Mouse (Mus musculus) kidney, postnatal 36 days (tissue): ENCODE results near the gene Akap8l.

Experiments
- DNase-seq, 2 experiments: peaks; one replicate each; pipeline ENCODE4 v3.0.0; 2021 to 2022; ENCODE audit warnings: mixed read lengths in 2 of 2

The Akap8l gene

GRCm38 (mm10) chr17:32350382-32350983 is at the start of gene Akap8l:
Akap8l (minus strand) TSS chr17:32350607.
- peak; percentile 96 to 99 for DNase-seq

DNA sequence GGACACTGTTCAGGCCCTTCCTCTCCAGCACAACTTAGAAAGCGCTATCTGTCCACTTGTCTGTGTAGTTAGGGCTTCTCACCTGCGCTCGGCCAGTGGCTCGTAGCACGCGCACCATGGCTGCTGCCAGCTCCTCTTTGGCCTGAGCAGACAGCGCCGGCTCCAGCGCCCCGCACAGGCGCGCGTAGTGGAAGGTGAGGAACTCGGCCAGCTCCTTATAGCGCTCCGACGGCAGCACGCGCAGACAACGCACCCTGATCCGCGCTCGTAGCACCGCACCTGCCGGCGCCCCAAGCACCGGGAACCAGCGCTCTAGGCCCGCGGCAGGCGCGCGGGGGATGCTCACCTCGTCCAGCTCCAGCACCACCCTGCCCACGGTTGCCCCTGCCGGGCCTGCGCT is 45.9 kb upstream of the Akap8l start:
- DNase-seq = peak in 1 of 2 experiments; percentile 21

DNA sequence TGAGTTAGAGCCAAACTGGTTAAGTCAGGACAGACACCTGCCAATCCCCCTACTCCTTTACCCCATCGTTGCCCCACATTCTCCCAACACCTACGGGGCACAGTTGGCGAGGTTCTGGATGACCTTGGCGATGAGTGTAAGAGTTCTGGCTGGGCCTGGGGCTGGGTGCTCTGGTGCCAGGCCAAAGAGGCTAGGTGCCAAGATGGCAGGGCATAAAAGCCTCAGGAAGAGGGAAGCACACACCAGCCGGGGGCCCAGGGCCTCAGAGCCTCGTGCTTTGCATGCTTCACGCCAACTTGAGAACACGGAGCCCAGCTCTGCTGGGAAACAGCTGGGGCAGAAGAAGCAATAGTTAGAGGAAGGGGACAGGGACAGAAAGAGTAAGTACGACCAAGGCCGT is 43.5 kb upstream of the Akap8l start:
- no peak for DNase-seq

DNA sequence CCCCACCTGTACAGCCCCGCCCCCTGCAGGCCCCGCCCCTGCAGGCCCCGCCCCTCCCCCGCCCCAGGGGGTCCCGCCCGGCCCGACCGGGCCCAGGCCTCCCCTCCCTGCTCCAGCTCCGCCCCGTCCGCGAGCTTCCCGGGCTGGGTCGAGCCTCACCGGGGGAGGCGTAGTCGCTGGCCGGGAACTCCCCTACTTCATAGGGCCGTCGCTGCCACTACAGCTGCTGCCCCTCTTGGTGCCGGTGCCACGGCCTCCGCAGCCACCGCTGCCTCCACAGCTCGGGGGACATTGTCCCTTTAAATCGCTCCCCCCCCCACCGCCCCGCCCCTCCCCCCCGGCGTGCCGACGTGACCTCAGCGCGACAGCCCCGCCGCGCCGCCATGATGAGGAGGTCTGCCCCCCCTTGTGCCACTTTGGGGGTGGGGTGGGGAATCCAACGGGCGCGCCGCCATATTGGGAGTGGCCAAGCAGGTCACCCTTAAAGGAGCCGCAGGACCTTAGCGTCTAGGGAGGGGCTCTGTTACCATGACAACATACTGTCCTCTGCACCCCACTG is 38.8 kb upstream of the Akap8l start, which contains the start of gene Wiz:
Gene Wiz, minus strand, starts transcription at position 339 of the 559 bp plus-strand sequence.
- peak; percentile 95 to 97 for DNase-seq

DNA sequence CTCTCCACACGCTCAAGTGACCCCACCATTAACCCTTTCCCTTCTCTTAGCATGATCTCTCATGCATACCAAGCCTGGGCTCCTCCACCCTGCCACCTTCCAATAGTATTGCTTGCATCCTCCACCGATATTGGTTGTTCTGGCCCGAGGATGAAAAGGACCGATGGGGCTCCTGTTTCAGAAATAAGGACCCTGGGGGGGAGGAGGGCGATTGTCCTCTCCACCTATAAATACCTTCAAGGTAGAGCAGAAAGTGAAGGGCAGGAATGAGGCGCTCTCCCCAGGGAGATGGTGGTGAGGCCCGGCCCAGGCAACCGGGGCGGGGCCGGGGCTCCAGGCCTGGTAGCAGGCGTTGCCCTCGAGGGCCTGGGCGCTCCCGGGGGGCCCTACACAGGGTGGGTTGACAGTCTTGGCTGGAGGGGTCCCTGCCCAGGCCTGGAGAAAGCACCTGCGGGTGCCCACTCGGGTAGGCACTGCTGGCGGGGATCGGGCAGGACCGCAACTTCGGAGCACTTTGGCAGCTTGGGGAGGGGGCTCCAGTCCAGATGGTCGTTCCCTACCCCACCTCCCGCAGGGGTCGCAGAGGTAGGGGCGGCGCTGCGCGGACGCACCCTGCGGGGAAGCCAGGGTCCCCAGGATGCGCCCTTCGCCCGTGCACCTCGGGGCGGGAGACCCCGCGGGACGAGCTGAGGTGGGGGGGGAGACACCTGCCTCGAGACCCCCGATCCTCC is 38.1 kb upstream of the Akap8l start:
- peak in 1 of 2 experiments; percentile 60 for DNase-seq

- DNase-seq = no peak
These were observed 37.6 kb upstream of the Akap8l start for GRCm38 (mm10) chr17:32387986-32388369.

DNA sequence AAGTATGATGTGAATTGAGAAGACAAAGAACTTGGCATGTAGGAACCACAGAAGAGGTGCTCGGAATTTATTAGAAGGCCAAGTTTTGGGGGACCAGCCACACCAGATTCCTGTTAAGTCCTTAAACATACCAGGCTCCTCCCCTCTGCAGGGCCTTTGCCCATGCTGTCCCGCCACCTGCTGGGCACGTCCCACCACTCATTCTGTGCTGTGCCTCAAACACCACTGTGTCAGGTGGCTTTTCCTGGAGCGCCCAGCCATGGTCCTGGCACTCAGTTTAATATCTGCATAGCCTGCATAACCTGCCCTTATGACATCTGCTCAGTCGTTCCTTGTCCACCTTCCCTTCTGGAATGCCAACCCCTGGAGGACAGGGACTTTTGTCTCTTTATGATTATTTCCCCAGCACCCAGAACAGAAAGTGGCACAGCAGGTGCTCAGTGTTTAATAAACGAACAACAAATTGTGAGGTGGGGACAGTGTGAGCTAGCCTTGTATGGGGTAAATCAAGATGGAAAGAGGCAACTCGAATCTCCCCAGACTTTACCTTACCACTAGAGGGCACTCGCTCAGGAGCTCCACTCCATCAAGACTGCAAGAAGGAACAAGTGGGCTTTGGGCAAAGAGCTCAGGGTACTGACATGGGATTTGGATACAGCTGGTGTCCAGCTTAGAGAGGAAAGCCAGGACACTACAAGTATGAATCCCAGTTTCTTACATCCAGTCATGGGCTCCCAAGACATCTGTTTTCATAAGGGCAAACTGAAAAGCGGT is 36.4 kb upstream of the Akap8l start:
- DNase-seq = peak; percentile 61 to 67

GRCm38 (mm10) chr17:32383661-32384060 is 33.3 kb upstream of the Akap8l start:
- DNase-seq = no peak

DNA sequence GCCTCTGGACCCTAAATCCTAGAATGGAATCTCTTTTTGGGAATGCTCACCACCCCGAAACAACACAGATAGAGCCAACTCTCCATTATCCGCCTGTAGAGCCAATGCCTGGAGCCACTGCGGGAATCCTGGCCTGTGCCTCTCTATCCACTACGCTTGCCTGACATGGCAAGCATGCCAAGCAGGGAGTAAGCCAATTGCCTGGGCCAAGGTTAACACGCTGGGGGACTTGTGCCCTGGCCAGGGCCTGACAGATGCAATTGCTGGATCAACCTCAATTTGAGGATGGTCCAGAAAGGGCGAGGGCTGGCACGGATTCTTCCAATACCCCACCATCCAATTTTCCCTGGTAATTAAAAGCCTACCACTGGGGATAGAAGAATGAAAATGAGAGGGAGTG is 32.2 kb upstream of the Akap8l start:
- DNase-seq = no peak

GRCm38 (mm10) chr17:32378786-32379185 is 28.4 kb upstream of the Akap8l start:
- DNase-seq = no peak

- no peak for DNase-seq
These were observed 26.7 kb upstream of the Akap8l start for GRCm38 (mm10) chr17:32377137-32377536.

DNA sequence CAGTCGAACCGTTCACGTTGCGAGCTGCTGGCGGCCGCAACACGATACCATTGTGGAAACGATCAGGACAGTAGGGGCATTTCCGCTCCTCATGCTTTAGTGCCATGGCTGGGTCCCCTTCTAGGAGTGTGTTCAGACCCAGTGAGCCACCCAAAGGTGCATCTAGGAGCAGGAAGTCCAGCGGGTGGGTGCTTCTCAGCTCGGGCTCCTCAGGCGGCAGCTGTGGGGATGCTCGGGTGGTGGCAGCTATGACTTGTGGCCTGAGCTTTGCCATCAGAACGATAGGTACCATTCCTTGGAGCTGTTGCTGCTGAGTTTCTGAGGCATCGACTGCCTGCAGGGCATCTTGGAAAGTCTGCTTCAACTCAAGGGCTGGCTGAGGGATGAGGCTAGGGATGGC is 26.1 kb upstream of the Akap8l start:
- DNase-seq = no peak

- DNase-seq = no peak
These were observed 18.7 kb upstream of the Akap8l start for GRCm38 (mm10) chr17:32368991-32369578.

DNA sequence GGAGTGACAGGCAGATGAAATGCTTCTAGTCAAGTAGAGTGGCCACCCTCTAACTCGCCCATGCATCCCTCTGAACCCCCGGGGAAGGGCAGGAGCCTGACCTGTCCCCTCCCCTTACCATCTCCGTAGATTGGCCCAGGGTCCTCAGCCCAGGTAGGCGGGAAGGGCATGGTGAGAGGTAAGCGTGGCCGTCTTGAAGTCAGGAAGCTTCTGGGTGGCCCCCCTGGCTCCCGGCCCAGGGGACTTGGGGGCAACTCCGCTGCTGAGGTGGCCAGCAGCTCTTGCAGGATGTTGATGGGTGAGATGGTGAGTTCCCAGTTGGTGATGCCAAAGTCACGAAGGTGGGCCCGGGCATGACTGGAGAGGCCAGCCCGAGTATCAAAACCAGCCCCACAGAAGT is 17.3 kb upstream of the Akap8l start:
- DNase-seq = no peak

GRCm38 (mm10) chr17:32365296-32365695 is 14.9 kb upstream of the Akap8l start:
- no peak for DNase-seq

- peak in 1 of 2 experiments; percentile 15 for DNase-seq
These were observed 14.4 kb upstream of the Akap8l start for GRCm38 (mm10) chr17:32364850-32365249.

DNA sequence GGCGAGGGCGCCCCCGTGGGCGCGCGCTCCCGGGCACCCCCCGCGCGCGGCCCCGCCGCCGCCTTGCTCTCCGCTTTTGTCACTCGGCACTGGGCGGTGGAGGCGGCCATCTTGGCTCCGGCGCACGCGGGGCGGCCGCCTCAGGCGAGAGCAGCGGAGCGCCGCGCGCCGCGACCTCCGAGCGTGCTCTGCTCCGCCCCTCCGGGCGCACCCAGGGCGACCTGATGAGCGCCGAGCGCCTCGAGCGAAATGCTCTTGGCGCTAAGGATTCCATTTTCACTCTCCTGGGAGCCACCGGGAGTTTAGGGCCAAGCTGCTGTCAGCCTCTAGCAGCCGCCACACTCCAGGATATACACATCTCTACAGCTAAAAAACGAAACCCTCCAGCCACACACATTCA is 13.9 kb upstream of the Akap8l start:
- peak; percentile 91 to 95 for DNase-seq

- peak in 1 of 2 experiments; percentile 34 for DNase-seq
These were observed 13.5 kb upstream of the Akap8l start for GRCm38 (mm10) chr17:32363821-32364301.

DNA sequence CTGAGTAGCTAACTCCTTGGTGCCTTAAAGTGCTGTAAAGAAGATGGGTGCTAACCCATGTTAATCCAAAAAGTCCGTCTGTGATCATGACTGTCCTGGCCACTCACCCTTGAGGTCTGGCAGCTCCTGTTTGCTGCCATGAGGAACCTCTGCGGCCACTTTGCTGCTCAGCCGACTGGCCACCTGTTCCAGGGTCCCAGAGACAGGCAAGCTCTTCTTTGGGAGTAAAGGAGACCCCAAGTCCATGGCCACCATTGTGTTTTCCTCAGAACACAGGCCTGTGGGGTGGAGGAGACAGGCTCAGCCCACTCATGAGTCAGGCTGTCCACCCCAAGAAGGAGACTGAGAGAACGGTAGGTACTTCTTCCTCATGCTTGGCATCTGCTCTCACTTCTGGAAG is 12.3 kb upstream of the Akap8l start:
- no peak for DNase-seq

DNA sequence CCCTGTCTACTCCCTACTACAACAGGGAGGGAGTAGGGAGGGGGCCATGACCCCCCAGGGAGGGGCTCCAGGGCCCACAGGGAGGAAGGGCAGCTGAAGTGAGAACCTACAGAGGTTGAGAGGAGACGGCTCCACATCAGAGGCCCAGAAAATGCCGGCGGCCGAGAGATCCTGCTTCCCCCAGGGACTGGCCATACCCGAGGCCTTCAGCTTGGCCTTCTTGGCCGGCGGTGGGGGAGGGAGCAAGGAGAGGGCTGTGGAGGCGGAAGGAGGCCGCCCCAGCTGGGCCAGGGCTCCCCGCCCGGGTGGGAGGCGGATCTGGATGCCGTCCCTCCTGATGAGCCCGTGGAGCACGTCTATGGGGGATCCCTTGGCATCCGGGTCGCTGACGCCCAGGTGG is 9.5 kb upstream of the Akap8l start:
- no peak for DNase-seq

DNA sequence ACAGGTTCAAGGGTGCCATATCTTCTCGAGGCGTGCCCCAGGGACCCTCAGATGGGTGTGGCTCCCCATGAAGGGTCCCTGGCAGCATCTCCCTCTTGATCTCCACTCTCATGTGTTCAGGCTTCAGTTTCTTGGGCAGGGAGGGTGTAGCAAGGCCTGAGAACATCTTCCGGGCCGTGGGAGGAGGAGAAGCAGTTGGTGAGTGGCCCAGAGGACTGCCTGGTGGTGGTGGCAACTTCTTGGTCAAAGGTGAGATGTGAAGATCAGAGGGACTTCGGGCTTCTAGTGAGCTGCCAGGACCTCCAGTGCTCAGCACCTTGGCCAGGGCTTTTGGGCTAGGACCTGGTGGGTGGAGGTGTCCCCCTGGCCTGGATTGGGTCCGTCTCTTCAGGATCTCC is 8.5 kb upstream of the Akap8l start:
- no peak for DNase-seq

DNA sequence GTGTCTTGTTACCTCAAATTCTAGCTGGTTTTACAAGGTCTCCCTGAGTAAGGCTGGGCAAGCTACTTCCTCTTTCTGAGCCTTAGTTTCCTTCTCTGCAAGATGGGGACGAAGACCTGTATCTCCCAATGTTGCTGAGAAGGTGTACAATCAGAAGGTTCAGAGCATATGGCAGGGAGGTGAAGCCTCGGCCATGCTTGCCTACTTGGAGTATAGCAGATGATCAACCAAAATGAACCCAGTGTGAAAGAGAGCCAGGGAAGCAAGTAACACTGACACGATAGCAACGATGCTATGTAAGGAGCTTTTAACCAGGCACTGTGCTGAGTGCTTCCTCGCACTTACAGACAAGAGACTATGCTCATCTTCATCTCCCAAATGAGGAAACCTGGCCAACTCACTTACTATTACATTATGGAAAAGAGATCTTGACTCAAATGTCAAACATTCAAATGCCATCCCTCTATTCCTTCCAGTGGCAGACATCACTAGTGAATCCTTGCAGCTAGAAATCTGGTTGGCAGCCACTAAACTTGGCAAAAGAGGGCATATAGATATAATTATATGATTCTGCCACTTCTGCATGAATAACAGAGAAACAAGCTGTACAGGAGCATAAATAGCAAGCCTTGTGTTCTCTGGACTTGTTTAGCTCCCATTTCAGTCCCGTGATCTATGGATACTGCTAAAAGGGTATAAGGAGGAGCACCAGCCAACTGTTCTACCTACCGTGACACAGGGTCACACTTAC is 8.0 kb upstream of the Akap8l start:
- no peak for DNase-seq
